Mouse (Mus musculus): ENCODE data around the gene Rabepk. TPM values are rescaled to one million over a fixed set of nuclear protein-coding genes. Genes with fewer than 3 reads are reported as not detected.
"Not testable (repeated sequence)": the region's sequence is repeated elsewhere in the genome, so short reads cannot be mapped to it uniquely, and the experiment has no call there.

Rabepk gene
- polyA plus RNA-seq (2015; fragmentation: Nextera tagmentation; extraction: Ambion mirVana), result 23.2 and 31.7 TPM in 2 replicates

DNA sequence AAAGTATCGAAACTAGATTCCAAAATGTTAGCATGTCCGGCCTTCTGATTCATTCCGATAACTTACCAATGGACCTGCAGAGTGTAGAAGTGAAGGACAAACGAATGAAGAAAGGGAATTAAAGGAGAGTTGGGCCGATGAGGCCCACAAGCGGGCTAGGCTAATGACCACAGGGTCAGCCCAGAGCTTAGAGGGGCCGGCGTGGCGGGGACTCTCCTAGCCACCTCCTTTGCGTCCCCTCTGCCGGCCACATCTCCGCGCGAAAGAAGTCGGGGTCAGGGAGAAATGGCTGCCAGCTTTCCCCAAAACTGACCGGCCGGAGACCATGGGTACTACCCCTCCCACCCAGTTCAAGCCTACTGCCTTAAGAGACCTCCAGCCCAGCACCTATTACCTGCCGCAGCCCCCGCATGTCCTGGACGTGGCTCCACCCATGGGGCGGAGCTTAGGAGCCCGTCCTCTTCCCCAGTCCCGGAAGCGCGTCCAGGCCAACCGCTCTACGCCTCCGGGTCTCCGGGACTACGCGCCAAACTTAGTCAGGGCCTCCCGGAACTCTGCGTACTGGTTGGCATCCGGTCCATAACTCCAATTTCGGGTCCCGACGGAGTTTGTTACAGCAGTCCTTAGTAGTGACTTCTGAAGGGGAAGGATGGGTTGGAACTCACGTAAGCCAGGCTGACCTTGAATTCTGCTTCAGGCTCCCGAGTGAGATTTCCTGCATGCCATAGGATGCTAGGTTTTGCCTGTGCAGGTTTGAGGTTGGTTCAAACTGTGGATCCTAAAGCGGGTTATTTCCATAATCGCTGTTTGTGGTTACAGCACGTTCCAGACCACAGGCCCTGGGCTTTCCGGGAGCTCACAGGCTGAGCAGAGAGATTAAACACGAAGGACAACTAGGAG lies at the start of gene Rabepk:
Gene Rabepk (minus strand): TSS at position 556 of the 900 bp plus-strand sequence.
- Histone ChIP-seq H3K27ac (replicated peaks) (peak within 1 kb of the TSS; percentile 67), H3K36me3 (peaks cover 11% of the 10 kb centered on the region; the same call in 1 of the 2 replicates), H3K4me3 (replicated peaks) (peak within 1 kb of the TSS; percentile 62), H3K27me3 (replicated peaks) (no peaks in the 10 kb centered on the region), H3K4me1 (peaks cover 31% of the 10 kb centered on the region), H3K9ac (replicated peaks) (peak within 1 kb of the TSS; percentile 52), H3K9me3 (replicated peaks) (no peaks in the 10 kb centered on the region), H3K4me2 (peak within 1 kb of the TSS; percentile 72)
- WGBS, result 5% methylated on average over 44 of the region's 44 CpGs
- peak; percentile 51 for ATAC-seq (ENCODE audit: low FRiP score)

DNA sequence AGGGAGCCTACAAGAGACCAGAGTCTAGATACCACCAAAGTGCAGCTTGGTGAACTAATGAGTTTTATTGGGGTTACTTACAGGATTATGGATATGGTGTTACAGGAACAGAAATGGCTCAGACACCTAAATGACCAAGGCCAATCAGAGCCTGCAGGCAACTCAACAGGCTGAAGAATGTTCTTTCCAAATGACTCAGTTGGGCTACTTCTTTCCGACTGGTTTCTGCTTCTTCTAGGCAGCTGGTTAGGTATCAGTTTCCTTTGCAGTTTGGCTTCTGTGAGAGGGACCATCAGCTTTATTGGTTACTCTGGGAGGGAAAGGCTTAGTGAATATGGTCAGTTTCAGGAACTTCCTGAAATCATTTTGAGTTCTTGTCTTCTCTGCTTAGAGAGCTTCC lies 48.0 kb upstream of the Rabepk start:
- H3K9ac ChIP-seq (replicated peaks), result no peak overlapping the region
- H3K4me3 ChIP-seq (replicated peaks), result no peak overlapping the region
- ATAC-seq (ENCODE audit: low FRiP score), result no peak
- no peaks in the 10 kb centered on the region for H3K9me3 ChIP-seq (replicated peaks)
- H3K27me3 ChIP-seq (replicated peaks), result no peaks in the 10 kb centered on the region
- H3K4me2 ChIP-seq, result no peak overlapping the region
- H3K4me1 ChIP-seq, result no peaks in the 10 kb centered on the region
- peaks cover 28% of the 10 kb centered on the region for H3K36me3 ChIP-seq
- H3K27ac ChIP-seq (replicated peaks), result no peak overlapping the region
- WGBS, result 100% methylated on average over 1 of the region's 1 CpGs

DNA sequence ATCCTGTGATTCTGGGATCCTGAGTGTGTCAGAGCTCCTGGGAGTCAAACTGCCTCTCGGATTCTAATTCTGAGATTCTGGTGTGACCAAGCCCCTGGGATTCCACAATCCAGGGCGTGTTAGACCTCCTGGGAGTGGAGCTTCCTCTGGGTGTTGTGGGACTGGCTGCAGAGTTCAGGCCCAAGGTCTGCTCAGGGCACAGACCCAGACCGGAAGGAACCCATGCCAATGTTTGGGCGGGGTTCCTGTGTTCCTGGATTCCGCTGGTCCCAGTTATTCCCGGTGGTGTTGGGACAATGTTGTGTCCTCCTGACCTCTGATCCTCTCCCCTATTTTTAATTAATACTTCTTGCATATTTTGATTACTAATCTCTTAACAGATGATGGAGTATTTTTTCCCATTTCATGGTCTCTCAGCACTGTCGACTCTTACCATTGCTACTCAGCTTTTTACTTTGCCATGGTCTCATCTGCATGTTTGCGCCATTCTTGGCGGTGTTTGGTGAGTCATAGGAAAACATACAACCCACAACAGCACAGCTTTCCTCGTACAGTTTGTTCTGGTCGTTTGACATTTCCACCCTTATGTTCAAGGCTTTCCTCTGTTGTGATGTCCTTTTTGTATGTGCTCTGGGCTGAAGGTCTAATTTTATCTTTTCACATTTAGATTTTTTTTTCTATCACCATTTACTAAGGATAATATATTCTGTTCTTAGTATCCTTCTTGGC lies 43.7 kb upstream of the Rabepk start:
- Histone ChIP-seq H3K9me3 (replicated peaks) (no peaks in the 10 kb centered on the region), H3K36me3 (no peaks in the 10 kb centered on the region), H3K27ac (replicated peaks) (no peak overlapping the region), H3K4me2 (no peak overlapping the region), H3K27me3 (replicated peaks) (no peaks in the 10 kb centered on the region), H3K9ac (replicated peaks) (no peak overlapping the region), H3K4me3 (replicated peaks) (no peak overlapping the region), H3K4me1 (no peaks in the 10 kb centered on the region)
- whole genome bisulfite sequencing, result 88% methylated on average over 11 of the region's 11 CpGs
- no peak for ATAC-seq (ENCODE audit: low FRiP score)

DNA sequence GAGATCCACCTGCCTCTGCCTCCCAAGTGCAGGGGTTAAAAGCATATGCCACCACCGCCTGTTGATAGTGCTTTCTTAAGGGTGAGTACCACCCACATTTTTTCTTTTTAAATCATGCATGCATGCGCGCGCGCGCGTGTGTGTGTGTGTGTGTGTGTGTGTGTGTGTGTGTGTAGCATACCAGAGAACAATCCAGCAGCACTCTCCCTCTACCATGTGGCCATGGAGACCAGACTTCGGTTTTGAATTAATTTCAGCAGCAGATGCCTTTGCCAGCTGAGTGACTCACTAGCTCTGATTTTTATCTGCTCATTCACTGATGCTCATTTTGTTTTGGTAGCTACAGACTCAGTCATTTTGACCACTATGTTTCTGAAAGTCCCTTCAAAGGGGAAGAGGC lies 42.0 kb upstream of the Rabepk start:
- H3K4me3 ChIP-seq (replicated peaks), result no peak overlapping the region
- WGBS, result 93% methylated on average over 8 of the region's 8 CpGs
- H3K27me3 ChIP-seq (replicated peaks), result 0 out of 2 replicates have a peak, but pooled peaks cover 1% of the 10 kb centered on the region
- no peak for ATAC-seq (ENCODE audit: low FRiP score)
- no peak overlapping the region for H3K27ac ChIP-seq (replicated peaks)
- no peaks in the 10 kb centered on the region for H3K36me3 ChIP-seq
- H3K4me2 ChIP-seq, result no peak overlapping the region
- H3K9ac ChIP-seq (replicated peaks), result no peak overlapping the region
- H3K9me3 ChIP-seq (replicated peaks), result no peaks in the 10 kb centered on the region
- no peaks in the 10 kb centered on the region for H3K4me1 ChIP-seq

DNA sequence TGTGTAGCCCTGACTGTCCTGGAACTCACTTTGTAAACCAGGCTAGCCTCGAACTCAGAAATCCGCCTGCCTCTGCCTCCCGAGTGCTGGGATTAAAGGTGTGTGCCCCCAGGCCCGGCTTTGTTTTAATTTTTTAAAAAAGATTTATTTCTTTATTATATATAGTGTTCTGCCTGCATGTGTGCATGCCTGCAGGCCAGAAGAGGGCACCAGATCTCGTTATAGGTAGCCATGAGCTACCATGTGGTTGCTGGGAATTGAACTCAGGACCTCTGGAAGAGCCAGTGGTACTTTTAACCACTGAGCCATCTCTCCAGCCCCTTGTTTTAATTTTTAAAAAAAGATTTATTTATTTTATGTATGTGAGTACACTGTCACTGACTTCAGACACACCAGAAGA lies 40.4 kb upstream of the Rabepk start:
- not testable (repeated sequence) for ATAC-seq (ENCODE audit: low FRiP score); H3K9ac ChIP-seq (replicated peaks); H3K9me3 ChIP-seq (replicated peaks); H3K27ac ChIP-seq (replicated peaks); H3K36me3 ChIP-seq; H3K4me1 ChIP-seq; H3K4me2 ChIP-seq; H3K4me3 ChIP-seq (replicated peaks); H3K27me3 ChIP-seq (replicated peaks)
- 85% methylated on average over 5 of the region's 5 CpGs for WGBS

DNA sequence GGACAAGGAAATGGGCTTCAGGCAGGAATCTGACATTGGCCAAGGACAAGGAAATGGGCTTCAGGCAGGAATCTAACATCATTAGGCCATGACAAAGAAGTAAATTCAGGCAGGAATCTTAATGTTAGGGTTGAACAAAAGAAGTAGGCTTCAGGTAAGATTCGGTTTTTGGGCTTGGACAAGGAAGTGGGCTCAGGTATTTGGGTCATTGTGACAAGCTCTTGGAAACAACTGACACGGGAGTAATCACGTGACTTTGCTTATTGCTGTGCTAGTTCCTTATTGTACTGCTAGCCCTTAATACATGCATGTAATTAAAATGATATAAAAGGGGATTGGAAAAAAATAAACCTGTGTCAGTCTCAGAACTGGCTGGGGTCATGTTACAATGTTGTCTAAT lies 36.0 kb upstream of the Rabepk start:
- Histone ChIP-seq H3K9ac (replicated peaks) (no peak overlapping the region), H3K9me3 (replicated peaks) (no peaks in the 10 kb centered on the region), H3K36me3 (no peaks in the 10 kb centered on the region), H3K4me3 (replicated peaks) (no peak overlapping the region), H3K27ac (replicated peaks) (no peak overlapping the region), H3K4me1 (no peaks in the 10 kb centered on the region), H3K27me3 (replicated peaks) (peaks cover 8% of the 10 kb centered on the region; the same call in 1 of the 2 replicates), H3K4me2 (no peak overlapping the region)
- no peak for ATAC-seq (ENCODE audit: low FRiP score)
- WGBS, result 73% methylated on average over 3 of the region's 3 CpGs

DNA sequence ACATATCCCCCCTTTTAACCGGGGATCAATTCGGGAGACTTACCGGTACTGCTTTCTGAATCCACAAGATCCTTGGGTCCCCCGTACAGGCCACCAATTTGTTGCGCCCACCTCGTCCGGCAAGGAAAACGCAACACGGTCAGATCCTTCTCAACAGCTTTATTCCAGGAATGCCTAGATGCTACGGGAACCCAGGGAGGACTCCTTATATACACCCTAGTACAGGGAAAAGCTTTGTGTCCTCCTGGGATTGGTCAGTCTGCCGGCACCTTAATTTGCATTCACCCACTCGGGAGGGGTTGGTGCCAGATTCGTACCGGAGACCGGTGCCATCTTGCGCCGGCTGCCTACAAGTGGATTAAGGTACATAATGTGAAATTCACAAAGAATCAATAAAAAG lies 33.9 kb upstream of the Rabepk start:
- Histone ChIP-seq H3K4me1 (no peaks in the 10 kb centered on the region), H3K27ac (replicated peaks) (no peak overlapping the region), H3K4me3 (replicated peaks) (no peak overlapping the region), H3K4me2 (no peak overlapping the region), H3K27me3 (replicated peaks) (peaks cover 8% of the 10 kb centered on the region), H3K9me3 (replicated peaks) (no peaks in the 10 kb centered on the region), H3K36me3 (no peaks in the 10 kb centered on the region), H3K9ac (replicated peaks) (no peak overlapping the region)
- ATAC-seq (ENCODE audit: low FRiP score), result no peak
- WGBS, result 89% methylated on average over 17 of the region's 17 CpGs

DNA sequence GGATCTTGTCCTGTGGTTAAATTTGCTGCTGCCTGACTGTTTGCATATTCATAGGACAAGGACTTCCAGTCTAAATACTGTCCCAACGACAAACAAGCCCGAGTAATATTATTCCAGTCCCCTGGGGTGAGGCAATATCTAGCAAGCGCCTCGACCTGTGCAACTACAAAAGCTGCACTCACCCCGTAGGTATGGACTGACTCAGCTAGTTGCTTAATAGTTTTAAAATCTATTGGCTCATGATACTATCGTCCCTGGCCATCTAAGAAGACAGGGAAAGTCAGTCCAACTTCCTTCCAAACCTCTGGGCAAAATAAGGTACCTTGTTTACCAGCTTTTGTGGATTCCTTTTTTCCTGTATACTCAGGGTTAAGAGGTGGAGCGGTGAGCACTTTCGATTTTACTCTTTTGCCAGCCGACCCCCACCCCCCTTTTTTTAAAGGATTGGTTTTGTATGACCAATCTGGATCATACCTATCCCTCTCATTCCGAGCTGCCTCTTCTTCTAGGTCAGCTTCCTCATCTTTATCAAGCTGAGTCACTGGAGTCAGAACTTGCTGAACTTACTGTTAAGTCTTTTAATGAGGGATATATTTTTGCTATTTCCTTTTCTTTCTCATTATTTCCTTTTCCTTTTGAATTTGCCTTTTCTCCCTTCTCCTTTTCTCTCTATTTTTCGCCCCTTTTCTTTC lies 33.2 kb upstream of the Rabepk start, which contains the start of gene Gm34653:
Gene Gm34653 (plus strand): TSS at position 242 of the 692 bp plus-strand sequence.
- H3K4me2 ChIP-seq; H3K4me3 ChIP-seq (replicated peaks); H3K9me3 ChIP-seq (replicated peaks); H3K4me1 ChIP-seq; H3K36me3 ChIP-seq; H3K27me3 ChIP-seq (replicated peaks); H3K27ac ChIP-seq (replicated peaks); ATAC-seq (ENCODE audit: low FRiP score); H3K9ac ChIP-seq (replicated peaks): not testable (repeated sequence)
- 72% methylated on average over 11 of the region's 11 CpGs for WGBS

DNA sequence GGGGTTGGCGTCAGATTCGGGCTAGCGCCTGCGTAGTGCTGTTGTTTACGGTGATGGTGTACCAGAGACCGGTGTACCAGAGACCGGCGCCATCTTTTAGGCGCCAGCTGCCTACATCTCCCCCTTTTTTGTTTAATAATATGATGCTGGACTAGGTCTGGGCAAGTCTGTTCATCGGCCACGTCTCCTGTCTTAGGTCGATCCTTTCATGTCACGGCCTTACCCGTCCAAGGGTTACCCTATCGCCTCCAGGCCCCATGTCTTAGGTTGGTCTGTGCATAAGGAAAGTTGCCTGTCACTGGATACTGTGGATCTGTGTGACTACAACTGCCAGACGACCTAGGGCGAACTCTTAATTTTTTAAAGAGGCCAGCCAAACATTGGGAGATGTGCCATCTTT lies 30.4 kb upstream of the Rabepk start:
- WGBS, result 95% methylated on average over 17 of the region's 17 CpGs
- ATAC-seq (ENCODE audit: low FRiP score); H3K27ac ChIP-seq (replicated peaks); H3K4me2 ChIP-seq; H3K4me3 ChIP-seq (replicated peaks); H3K4me1 ChIP-seq; H3K27me3 ChIP-seq (replicated peaks); H3K9ac ChIP-seq (replicated peaks); H3K9me3 ChIP-seq (replicated peaks); H3K36me3 ChIP-seq: not testable (repeated sequence)

DNA sequence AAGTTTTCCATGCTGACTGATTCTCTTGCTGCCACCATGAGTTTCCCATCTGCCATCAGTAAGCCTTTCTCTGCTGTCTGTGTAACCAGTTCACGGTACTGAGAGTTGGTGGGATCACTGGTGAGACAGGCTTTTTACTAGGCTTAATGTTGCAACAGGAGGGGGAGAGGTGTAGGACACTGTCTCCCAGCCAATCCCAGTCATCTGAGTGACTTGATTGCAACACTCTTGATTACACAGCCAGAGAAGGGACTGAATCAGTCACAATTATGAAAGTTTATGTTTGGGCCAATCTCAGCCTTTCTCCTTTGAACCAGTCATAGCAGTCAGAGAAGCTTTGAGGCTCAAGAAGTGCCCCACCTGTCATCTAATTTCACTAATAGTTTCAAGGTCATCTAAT lies 28.3 kb upstream of the Rabepk start:
- H3K36me3 ChIP-seq, result no peaks in the 10 kb centered on the region
- ATAC-seq (ENCODE audit: low FRiP score), result no peak
- no peak overlapping the region for H3K27ac ChIP-seq (replicated peaks)
- H3K4me1 ChIP-seq, result peaks cover 24% of the 10 kb centered on the region
- H3K4me3 ChIP-seq (replicated peaks), result no peak overlapping the region
- H3K9me3 ChIP-seq (replicated peaks), result no peaks in the 10 kb centered on the region
- H3K9ac ChIP-seq (replicated peaks), result no peak overlapping the region
- no peaks in the 10 kb centered on the region; the same call in 1 of the 2 replicates for H3K27me3 ChIP-seq (replicated peaks)
- 85% methylated on average over 1 of the region's 1 CpGs for WGBS
- no peak overlapping the region for H3K4me2 ChIP-seq

DNA sequence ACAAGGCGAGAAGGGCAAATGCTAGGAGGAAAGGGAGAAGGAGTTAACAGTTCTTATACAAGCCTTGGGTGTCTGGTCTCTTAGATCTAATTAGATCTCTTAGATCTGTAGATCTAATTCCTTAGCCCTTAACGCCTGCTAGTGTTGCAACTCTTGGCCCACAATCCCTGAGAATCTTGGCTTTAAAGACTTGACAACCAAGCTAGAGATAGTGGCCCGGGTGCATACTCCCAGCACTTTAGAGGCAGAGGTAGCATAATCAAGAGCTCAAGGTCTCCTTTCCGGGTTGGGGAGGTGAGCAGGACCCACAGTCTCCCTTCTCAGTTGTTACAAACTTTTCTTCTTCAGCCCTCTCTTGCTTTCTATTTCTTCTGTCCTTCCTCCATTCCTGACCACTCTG lies 27.9 kb upstream of the Rabepk start:
- WGBS, result 89% methylated on average over 4 of the region's 4 CpGs
- Histone ChIP-seq H3K9ac (replicated peaks) (no peak overlapping the region), H3K4me3 (replicated peaks) (no peak overlapping the region), H3K27ac (replicated peaks) (no peak overlapping the region), H3K9me3 (replicated peaks) (no peaks in the 10 kb centered on the region), H3K36me3 (peaks cover 2% of the 10 kb centered on the region; the same call in 1 of the 2 replicates), H3K27me3 (replicated peaks) (no peaks in the 10 kb centered on the region; the same call in 1 of the 2 replicates), H3K4me1 (peaks cover 26% of the 10 kb centered on the region), H3K4me2 (no peak overlapping the region)
- ATAC-seq (ENCODE audit: low FRiP score), result no peak
